Mouse (Mus musculus) liver (tissue): ENCODE measurements around the gene Plac9a.
"Not testable (repeated sequence)": the region's sequence is repeated elsewhere in the genome, so short reads cannot be mapped to it uniquely, and the experiment has no call there.

ENCODE experiments used
- DNase-seq: peaks from one replicate; pipeline ENCODE4 v3.0.0-alpha.2; 2020; ENCODE audit warnings: mixed read lengths

Gene Plac9a

GRCm38 (mm10) chr14:25863721-25864120 is 39.2 kb downstream of the Plac9a start:
- DNase-seq: no peak

- peak; percentile 28 for DNase-seq
These were observed 40.9 kb downstream of the Plac9a start for GRCm38 (mm10) chr14:25861771-25862530.

- DNase-seq: no peak
These were observed 45.0 kb downstream of the Plac9a start for GRCm38 (mm10) chr14:25857940-25858339.

- no peak for DNase-seq
These were observed 45.7 kb downstream of the Plac9a start for GRCm38 (mm10) chr14:25857168-25857621.

GRCm38 (mm10) chr14:25855241-25855885 is 47.5 kb downstream of the Plac9a start:
- DNase-seq: no peak

- no peak for DNase-seq
These were observed 49.0 kb downstream of the Plac9a start for GRCm38 (mm10) chr14:25853717-25854452.

- no peak for DNase-seq
These were observed 49.6 kb downstream of the Plac9a start for GRCm38 (mm10) chr14:25853295-25853694.

- DNase-seq: no peak
These were observed 50.8 kb downstream of the Plac9a start for GRCm38 (mm10) chr14:25852121-25852561.

- DNase-seq: no peak
These were observed 51.7 kb downstream of the Plac9a start for GRCm38 (mm10) chr14:25851189-25851588.

GRCm38 (mm10) chr14:25850433-25850832 is 52.5 kb downstream of the Plac9a start:
- DNase-seq: no peak

GRCm38 (mm10) chr14:25848708-25849107 is 54.2 kb downstream of the Plac9a start:
- not testable (repeated sequence) for DNase-seq

- no peak for DNase-seq
These were observed 54.7 kb downstream of the Plac9a start for GRCm38 (mm10) chr14:25848237-25848636.

GRCm38 (mm10) chr14:25847660-25848059 is 55.2 kb downstream of the Plac9a start:
- no peak for DNase-seq

GRCm38 (mm10) chr14:25846516-25846915 is 56.4 kb downstream of the Plac9a start:
- DNase-seq: no peak

- no peak for DNase-seq
These were observed 57.0 kb downstream of the Plac9a start for GRCm38 (mm10) chr14:25845832-25846383.

- DNase-seq: no peak
These were observed 58.5 kb downstream of the Plac9a start for GRCm38 (mm10) chr14:25844372-25844771.

GRCm38 (mm10) chr14:25842688-25843003 is 60.3 kb downstream of the Plac9a start:
- no peak for DNase-seq

- peak; percentile 87 for DNase-seq
These were observed 60.8 kb downstream of the Plac9a start, which contains the start of gene Anxa11 for GRCm38 (mm10) chr14:25841991-25842687. Gene Anxa11 (plus strand): TSS chr14:25842156.

GRCm38 (mm10) chr14:25841579-25841978 is 61.3 kb downstream of the Plac9a start:
- no peak for DNase-seq

- no peak for DNase-seq
These were observed 61.9 kb downstream of the Plac9a start for GRCm38 (mm10) chr14:25840961-25841360.

- no peak for DNase-seq
These were observed 63.1 kb downstream of the Plac9a start for GRCm38 (mm10) chr14:25839791-25840190.

GRCm38 (mm10) chr14:25838411-25838810 is 64.5 kb downstream of the Plac9a start:
- DNase-seq: no peak
